Mouse (Mus musculus) neural tube, embryonic 15.5 days (tissue): ENCODE measurements around the gene Traf3ip3. TPM values are rescaled to one million over a fixed set of nuclear protein-coding genes. Genes with fewer than 3 reads are reported as not detected.

ENCODE experiments used
- ATAC-seq: fragments of 200-750 bp; cut with Nextera tagmentation; 2 replicates; pipeline ENCODE4 v1.8.0; 2017; ENCODE audit warnings: mild to moderate bottlenecking, moderate TSS enrichment, moderate library complexity; ENCODE audit not compliant: low FRiP score
- H3K27ac ChIP-seq: fragments of 300-500 bp; sonication (generic); replicated peaks from 2 replicates; pipeline ENCODE4 v1.5.1; 2015; ENCODE audit warnings: mild to moderate bottlenecking, inconsistent platforms
- H3K27me3 ChIP-seq: fragments of 300-500 bp; sonication (generic); replicated peaks from 2 replicates; pipeline ENCODE4 v1.6.1; 2015; ENCODE audit warnings: inconsistent platforms
- H3K36me3 ChIP-seq: fragments of 300-500 bp; sonication (generic); 2 replicates; pipeline ENCODE4 v1.6.1; 2015; ENCODE audit warnings: inconsistent platforms
- H3K4me1 ChIP-seq: fragments of 300-500 bp; sonication (generic); 2 replicates; pipeline ENCODE4 v1.6.1; 2015; ENCODE audit warnings: inconsistent platforms
- H3K4me2 ChIP-seq: fragments of 300-500 bp; sonication (generic); 2 replicates; pipeline ENCODE4 v1.6.1; 2015; ENCODE audit warnings: inconsistent platforms, mild to moderate bottlenecking, moderate library complexity
- H3K4me3 ChIP-seq: fragments of 300-500 bp; sonication (generic); replicated peaks from 2 replicates; pipeline ENCODE4 v1.5.1; 2015; ENCODE audit warnings: mild to moderate bottlenecking, inconsistent platforms
- H3K9ac ChIP-seq: fragments of 300-500 bp; sonication (generic); replicated peaks from 2 replicates; pipeline ENCODE4 v1.6.1; 2015; ENCODE audit warnings: mild to moderate bottlenecking, inconsistent platforms
- H3K9me3 ChIP-seq: fragments of 300-500 bp; sonication (generic); replicated peaks from 2 replicates; pipeline ENCODE4 v1.6.1; 2016; ENCODE audit warnings: inconsistent platforms
- WGBS: fragments of 180-500 bp; shearing (Covaris S2); methylation state at CpG from one replicate; pipeline ENCODE4 v1.1.7; 2015; ENCODE audit warnings: mixed read lengths; 5-methylcytosine and 5-hydroxymethylcytosine counted together
- polyA plus RNA-seq: library from polyadenylated mRNA; unstranded; fragments of >200 nt; fragmentation: Nextera tagmentation; extraction: Ambion mirVana; gene quantifications from 2 replicates; pipeline ENCODE4 v1.2.1, GENCODE M21; 2015

Gene Traf3ip3
- polyA plus RNA-seq, 1 experiment from 2014 or later: 3.8 TPM

DNA sequence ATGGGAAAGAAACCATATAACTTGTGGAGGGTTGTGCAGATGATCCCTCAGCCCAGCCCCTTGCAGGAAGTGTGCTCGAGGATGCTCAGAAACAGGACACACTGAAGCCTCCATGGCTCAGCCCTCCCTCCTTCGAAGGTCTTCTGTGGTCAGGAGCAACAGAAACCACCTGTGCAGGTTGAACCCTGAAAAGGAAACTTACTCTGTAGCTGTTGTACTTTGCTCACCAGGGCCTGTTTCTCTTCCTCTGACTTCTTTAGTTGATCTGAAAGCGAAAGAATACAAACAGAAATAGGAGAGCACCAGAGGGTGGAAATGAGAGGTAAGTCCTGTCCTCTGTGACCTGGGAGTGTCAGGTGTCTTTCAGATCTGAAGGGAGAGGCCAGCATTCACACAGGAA, 20.4 kb downstream of the Traf3ip3 start:
- 0 out of 2 replicates have a peak, but pooled peaks cover 2% of the 10 kb centered on the region for H3K4me1 ChIP-seq
- H3K9me3 ChIP-seq: no peaks in the 10 kb centered on the region
- no peak overlapping the region for H3K4me3 ChIP-seq
- H3K4me2 ChIP-seq: no peak overlapping the region
- H3K36me3 ChIP-seq: no peaks in the 10 kb centered on the region
- WGBS: 88% methylated on average over 3 of the region's 3 CpGs
- H3K27ac ChIP-seq: no peak overlapping the region
- no peak for ATAC-seq
- no peaks in the 10 kb centered on the region for H3K27me3 ChIP-seq
- no peak overlapping the region for H3K9ac ChIP-seq

DNA sequence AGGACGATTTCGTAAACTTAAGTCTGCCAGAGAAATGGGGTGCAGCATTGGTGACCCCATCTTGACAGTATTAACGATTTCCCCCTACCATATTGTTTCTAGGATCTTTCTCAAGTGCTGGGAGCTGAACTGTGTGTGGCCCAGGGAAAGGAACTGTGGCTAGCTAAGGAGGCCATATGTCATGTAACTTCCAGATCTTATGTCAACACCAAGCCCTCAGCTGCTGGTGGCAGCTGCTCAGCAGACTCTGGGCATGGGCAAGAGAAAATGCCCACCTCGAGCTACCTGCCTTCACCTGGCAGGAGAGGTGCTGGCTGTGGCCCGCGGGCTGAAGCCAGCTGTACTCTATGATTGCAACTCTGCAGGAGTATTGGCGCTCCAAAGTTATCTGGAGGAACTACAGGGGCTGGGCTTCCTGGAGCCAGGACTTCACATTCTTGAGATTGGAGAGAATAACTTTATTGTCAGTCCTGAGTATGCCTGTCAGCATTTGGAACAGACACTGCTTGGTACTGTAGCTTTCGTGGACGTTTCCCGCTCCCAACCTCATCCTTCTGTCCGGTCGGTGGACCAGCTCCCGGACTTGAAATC, 27.3 kb downstream of the Traf3ip3 start:
- H3K9ac ChIP-seq: no peak overlapping the region
- peak overlapping the region; percentile 84 for H3K4me2 ChIP-seq
- no peaks in the 10 kb centered on the region for H3K27me3 ChIP-seq
- no peaks in the 10 kb centered on the region for H3K36me3 ChIP-seq
- peak overlapping the region; percentile 74 for H3K4me3 ChIP-seq
- H3K27ac ChIP-seq: peak overlapping the region; percentile 90
- no peak for ATAC-seq
- peaks cover 34% of the 10 kb centered on the region for H3K4me1 ChIP-seq
- 92% methylated on average over 13 of the region's 13 CpGs for WGBS
- H3K9me3 ChIP-seq: no peaks in the 10 kb centered on the region

DNA sequence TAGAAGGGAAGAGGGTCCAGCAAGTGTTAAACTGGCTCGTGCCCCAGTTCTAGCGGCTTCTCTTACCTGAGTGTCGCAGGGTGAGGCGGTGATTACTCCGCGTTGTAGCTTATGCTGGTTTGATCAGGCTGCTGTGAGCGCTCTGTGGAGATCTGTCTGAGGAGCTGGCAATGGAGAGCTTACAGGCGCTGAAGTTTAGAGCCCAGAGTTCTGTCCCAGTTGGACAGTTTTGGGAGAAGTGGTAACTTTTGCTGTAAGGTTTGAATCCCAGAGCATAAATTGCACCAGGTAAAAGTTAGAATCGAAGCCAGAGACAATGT, 27.7 kb downstream of the Traf3ip3 start:
- Histone ChIP-seq H3K9me3 (no peaks in the 10 kb centered on the region), H3K27ac (peak overlapping the region; percentile 90), H3K4me2 (peak overlapping the region; percentile 84), H3K4me3 (peak overlapping the region; percentile 74), H3K9ac (peak overlapping the region; percentile 68), H3K36me3 (no peaks in the 10 kb centered on the region), H3K27me3 (no peaks in the 10 kb centered on the region), H3K4me1 (peaks cover 34% of the 10 kb centered on the region)
- 18% methylated on average over 9 of the region's 9 CpGs for WGBS
- no peak; the same call in none of the 2 replicates for ATAC-seq

DNA sequence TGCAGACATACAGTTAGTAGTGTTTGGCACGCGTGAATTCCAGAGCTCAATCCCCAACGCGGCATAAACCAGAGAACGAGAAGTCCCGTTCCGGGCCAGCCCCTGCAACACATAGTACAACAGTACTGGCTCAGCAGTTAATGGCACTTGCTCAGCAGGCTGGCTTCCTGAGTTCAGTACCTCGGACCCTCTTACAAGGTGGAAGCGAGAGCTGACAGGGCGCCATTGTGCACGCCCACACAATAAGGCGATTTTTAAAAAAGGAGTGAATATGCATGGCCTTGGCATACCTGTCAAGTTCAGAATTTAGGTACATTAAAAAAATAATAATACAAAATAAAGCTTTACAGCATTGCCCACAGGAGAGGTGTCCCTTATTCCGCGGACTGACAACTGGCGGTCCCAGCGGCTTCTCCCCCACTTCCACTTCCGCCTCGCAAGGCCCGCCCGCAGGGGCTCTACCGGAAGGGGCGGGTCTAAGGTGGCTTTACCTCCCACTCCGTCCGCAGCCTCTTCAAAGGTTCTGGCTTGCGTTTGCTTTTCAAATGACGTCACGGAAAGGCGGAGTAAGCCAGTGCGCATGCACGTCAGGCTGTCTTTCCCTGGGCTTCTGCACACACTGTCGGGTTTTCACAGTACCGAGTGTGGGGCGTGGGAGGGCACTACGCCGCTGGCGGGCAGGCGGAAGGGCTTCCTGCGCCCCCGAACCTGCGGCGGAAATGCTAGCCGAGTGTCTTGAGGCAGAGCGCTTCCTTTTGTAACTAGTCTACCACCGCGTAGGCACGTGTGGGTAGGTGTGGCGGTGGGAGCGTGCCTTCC, 28.3 kb downstream of the Traf3ip3 start:
- Histone ChIP-seq H3K4me1 (peaks cover 34% of the 10 kb centered on the region), H3K4me2 (peak overlapping the region; percentile 84), H3K36me3 (no peaks in the 10 kb centered on the region), H3K4me3 (peak overlapping the region; percentile 74), H3K9me3 (no peaks in the 10 kb centered on the region), H3K27me3 (no peaks in the 10 kb centered on the region), H3K9ac (peak overlapping the region; percentile 78), H3K27ac (peak overlapping the region; percentile 90)
- under 1% methylated on average over 48 of the region's 48 CpGs for WGBS
- peak; percentile 99 for ATAC-seq

DNA sequence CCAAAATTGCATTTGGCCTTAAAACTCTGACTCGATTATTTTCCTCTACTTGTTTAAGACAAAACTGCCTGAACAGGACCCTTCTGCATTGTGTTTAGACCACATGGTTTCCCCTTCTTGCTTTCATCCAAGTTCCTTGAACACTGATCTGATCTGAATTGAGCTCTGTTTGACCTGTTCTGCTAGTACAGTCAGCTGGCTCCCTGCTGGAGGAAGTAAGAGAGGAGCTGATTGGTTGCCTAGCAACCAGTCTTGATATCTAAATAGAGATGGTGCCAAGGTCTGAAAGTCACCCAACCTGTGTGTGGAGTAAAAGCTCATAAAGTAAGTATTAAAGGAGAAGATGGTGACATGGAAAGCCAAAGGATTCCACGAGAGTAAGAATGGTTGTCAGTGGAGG, 31.6 kb downstream of the Traf3ip3 start:
- no peak for ATAC-seq
- no peak overlapping the region for H3K4me3 ChIP-seq
- WGBS: 72% methylated on average over 2 of the region's 2 CpGs

DNA sequence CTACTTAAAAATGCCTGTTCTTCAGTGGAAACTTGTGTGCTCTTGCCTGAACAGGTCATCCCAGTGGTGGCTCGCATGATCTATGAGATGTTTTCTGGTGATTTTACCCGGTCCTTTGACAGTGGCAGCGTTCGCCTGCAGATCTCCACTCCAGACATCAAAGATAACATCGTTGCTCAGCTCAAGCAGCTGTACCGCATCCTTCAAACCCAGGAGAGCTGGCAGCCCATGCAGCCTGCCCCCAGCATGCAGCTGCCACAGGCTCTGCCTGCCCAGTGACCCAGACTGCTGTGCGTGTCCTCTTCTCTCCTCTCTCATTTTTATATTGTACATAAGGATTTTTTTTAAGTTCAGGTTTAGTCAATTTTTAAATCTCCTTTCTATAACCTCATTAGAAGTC, 32.3 kb downstream of the Traf3ip3 start:
- H3K9me3 ChIP-seq: no peaks in the 10 kb centered on the region
- peaks cover 19% of the 10 kb centered on the region for H3K4me1 ChIP-seq
- H3K36me3 ChIP-seq: no peaks in the 10 kb centered on the region
- WGBS: 88% methylated on average over 7 of the region's 7 CpGs
- no peak overlapping the region for H3K27ac ChIP-seq
- no peak overlapping the region for H3K4me3 ChIP-seq
- no peak overlapping the region for H3K9ac ChIP-seq
- H3K27me3 ChIP-seq: no peaks in the 10 kb centered on the region
- no peak overlapping the region for H3K4me2 ChIP-seq
- no peak for ATAC-seq

More for the DNA sequence above, 31.6 kb downstream of the Traf3ip3 start:
- no peak overlapping the region for H3K27ac ChIP-seq
- no peak overlapping the region for H3K4me2 ChIP-seq
- H3K9ac ChIP-seq: no peak overlapping the region
- H3K36me3 ChIP-seq: no peaks in the 10 kb centered on the region
- no peaks in the 10 kb centered on the region for H3K27me3 ChIP-seq
- H3K4me1 ChIP-seq: peaks cover 25% of the 10 kb centered on the region
- H3K9me3 ChIP-seq: no peaks in the 10 kb centered on the region

DNA sequence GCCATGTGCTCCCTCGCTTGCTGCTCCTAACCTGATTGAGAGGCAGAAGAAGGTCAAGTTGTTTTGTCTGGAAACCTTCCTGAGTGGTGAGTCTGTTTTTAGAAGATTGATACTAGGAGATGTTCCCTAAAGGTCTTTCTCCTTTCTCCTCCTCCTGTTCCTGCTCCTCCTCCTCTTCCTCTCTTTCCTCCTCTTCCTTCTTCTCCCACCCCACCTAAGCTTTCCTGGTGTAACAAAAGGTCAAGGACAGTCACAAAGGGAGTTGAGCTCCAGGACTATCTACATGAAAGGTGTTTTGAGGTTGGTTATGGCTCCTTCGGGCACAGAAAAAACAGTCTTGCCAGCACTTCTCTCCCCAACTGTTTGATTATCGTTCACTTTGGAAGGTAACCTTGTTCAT, 33.8 kb downstream of the Traf3ip3 start, which contains the start of gene A130010J15Rik:
Gene A130010J15Rik, plus strand, starts transcription at position 301 of the 400 bp plus-strand sequence.
- H3K27me3 ChIP-seq: no peaks in the 10 kb centered on the region

DNA sequence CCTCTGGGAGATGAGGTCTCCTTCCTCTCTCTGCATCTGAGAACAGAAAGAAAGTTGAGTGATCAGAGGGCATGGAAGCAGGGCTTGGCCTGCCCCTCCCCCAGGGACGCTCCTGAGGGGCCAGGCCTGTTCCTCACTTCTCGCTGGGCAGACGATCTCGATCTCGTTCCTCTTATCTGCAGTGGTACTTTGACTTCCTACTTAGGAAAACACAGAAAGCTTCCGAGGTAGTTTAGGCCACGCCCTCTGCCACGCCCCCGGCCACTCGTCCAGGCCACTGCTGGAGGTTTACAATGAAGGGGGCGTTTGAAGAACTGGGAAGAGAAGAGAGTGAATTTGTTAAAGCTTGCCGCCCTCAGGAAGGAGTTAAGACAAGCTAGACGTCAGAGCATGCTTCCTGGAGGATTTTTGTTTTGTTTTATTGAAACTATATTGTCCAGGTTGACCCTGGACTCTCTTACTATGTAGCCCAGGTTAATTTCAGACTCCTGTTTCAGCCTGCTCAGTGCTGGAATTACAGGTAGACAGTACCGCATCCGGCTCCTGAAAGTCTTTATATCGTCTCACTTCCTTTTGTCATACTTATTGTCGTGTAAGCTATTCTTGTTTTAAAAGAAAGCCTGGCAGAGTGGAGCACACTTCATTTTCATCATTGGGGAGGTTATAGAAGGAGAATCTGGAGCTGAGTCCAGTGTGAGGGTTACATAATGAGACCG, 41.0 kb downstream of the Traf3ip3 start:
- Histone ChIP-seq H3K4me3 (no peak overlapping the region), H3K4me2 (peak overlapping the region; percentile 44), H3K27me3 (peaks cover 5% of the 10 kb centered on the region), H3K9ac (no peak overlapping the region), H3K36me3 (no peaks in the 10 kb centered on the region), H3K9me3 (no peaks in the 10 kb centered on the region), H3K27ac (no peak overlapping the region), H3K4me1 (no peaks in the 10 kb centered on the region)
- no peak for ATAC-seq
- WGBS: 15% methylated on average over 18 of the region's 18 CpGs

More for the DNA sequence above, 33.8 kb downstream of the Traf3ip3 start, which contains the start of gene A130010J15Rik:
- Histone ChIP-seq H3K27ac (no peak within 1 kb of the TSS), H3K4me1 (peaks cover 12% of the 10 kb centered on the region), H3K4me2 (no peak within 1 kb of the TSS), H3K9me3 (no peaks in the 10 kb centered on the region), H3K9ac (no peak within 1 kb of the TSS), H3K4me3 (no peak within 1 kb of the TSS), H3K36me3 (no peaks in the 10 kb centered on the region)
- WGBS: 92% methylated on average over 3 of the region's 3 CpGs
- ATAC-seq: no peak

DNA sequence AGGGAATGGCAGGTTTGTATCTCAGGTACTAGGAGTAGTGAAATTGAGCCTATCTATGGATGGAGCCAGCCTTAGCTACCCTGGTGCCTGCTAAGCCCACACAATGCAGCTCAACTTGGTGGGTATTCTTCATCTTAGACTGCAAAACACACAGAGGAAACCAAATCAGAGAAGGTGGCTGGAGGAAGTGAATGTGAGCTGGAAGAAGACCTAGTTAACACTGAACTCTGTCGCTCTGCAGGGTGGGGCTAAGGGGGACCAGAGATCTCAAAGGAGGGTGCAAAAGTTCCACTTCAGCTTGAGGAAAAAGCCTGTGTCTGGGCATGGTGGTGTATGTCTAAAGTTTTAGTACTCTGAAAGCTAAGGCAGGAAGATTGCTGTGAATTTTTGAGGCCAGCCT, 41.9 kb downstream of the Traf3ip3 start:
- H3K4me1 ChIP-seq: no peaks in the 10 kb centered on the region
- no peak overlapping the region for H3K4me3 ChIP-seq
- WGBS: 52% methylated on average over 1 of the region's 1 CpGs
- no peak overlapping the region for H3K9ac ChIP-seq
- no peaks in the 10 kb centered on the region for H3K9me3 ChIP-seq
- H3K27me3 ChIP-seq: peaks cover 11% of the 10 kb centered on the region
- no peak overlapping the region for H3K27ac ChIP-seq
- H3K36me3 ChIP-seq: no peaks in the 10 kb centered on the region
- no peak for ATAC-seq
- no peak overlapping the region for H3K4me2 ChIP-seq

DNA sequence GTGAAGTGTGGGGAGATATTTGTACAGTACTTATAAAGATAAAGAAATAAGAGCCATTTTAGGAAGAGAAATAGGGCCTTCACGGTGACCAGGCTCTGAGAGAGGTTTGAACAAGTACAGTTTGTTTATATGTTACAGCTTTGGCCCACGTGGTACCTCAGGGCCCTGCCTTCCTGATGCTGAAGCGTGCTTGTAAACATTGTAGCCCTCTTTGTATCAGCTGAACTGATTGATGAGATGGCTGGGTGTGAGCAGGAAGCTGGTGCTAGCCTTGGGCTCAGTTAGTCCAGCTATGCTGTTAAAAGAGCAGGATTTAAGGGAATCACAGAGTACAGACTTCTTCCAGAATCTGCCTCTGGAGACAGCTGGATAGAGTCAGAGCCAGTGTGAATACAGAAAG, 42.3 kb downstream of the Traf3ip3 start:
- no peak overlapping the region for H3K9ac ChIP-seq
- no peak overlapping the region for H3K27ac ChIP-seq
- no peaks in the 10 kb centered on the region for H3K9me3 ChIP-seq
- H3K36me3 ChIP-seq: no peaks in the 10 kb centered on the region
- no peak overlapping the region for H3K4me3 ChIP-seq
- ATAC-seq: no peak
- H3K4me2 ChIP-seq: no peak overlapping the region
- H3K4me1 ChIP-seq: no peaks in the 10 kb centered on the region
- WGBS: 58% methylated on average over 3 of the region's 3 CpGs
- H3K27me3 ChIP-seq: peaks cover 15% of the 10 kb centered on the region

DNA sequence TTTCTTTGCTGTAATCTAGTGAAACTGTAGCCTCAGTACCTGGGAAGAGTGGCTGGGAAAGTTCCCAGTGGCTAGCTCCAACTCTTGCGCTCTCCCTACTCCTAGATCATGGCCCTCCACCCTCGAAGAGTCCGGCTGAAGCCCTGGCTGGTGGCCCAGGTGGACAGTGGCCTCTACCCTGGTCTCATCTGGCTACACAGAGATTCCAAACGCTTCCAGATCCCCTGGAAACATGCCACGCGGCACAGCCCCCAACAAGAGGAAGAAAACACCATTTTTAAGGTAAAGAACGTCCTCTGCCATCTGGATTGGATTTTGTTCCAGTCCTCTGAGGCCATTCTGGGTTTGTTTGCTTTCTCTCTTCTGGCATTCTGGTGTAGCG, 44.4 kb downstream of the Traf3ip3 start:
- Histone ChIP-seq H3K4me1 (peaks cover 6% of the 10 kb centered on the region), H3K9ac (no peak overlapping the region), H3K27ac (no peak overlapping the region), H3K4me3 (no peak overlapping the region), H3K36me3 (no peaks in the 10 kb centered on the region), H3K4me2 (no peak overlapping the region), H3K9me3 (no peaks in the 10 kb centered on the region), H3K27me3 (peaks cover 36% of the 10 kb centered on the region)
- whole genome bisulfite sequencing: 83% methylated on average over 8 of the region's 8 CpGs
- no peak for ATAC-seq
